Mouse (Mus musculus): ENCODE data around the gene Ppp1r27. TPM values are rescaled to one million over a fixed set of nuclear protein-coding genes. Genes with fewer than 3 reads are reported as not detected.
A peak's percentile ranks its signal among the peaks of the same experiment; 100 is the strongest.
"Not testable (repeated sequence)": the region's sequence is repeated elsewhere in the genome, so short reads cannot be mapped to it uniquely, and the experiment has no call there.

The Ppp1r27 gene
- polyA plus RNA-seq (2012; rRNA removed), result not detected in 2 replicates

GRCm38 (mm10) chr11:120550810-120551440 lies at the start of gene Ppp1r27:
TSS of gene Ppp1r27 (minus strand) at chr11:120551132.
- no peak for DNase-seq (ENCODE audit: low read depth)

GRCm38 (mm10) chr11:120600716-120601115 lies 49.8 kb upstream of the Ppp1r27 start:
- TF ChIP-seq CTCF (IDR thresholded peaks at IDR 0.05; ENCODE audit: borderline replicate concordance, extremely low read depth, insufficient read depth, insufficient read length), result no peak
- TF ChIP-seq POLR2A (IDR thresholded peaks at IDR 0.05; ENCODE audit: borderline replicate concordance, extremely low read depth, insufficient read depth, insufficient read length, poor library complexity, severe bottlenecking), result no peak

More at GRCm38 (mm10) chr11:120550810-120551440, at the start of gene Ppp1r27:
- TF ChIP-seq POLR2A (IDR thresholded peaks at IDR 0.05; ENCODE audit: borderline replicate concordance, extremely low read depth, insufficient read depth, insufficient read length, poor library complexity, severe bottlenecking) (no peak), CTCF (IDR thresholded peaks at IDR 0.05; ENCODE audit: borderline replicate concordance, extremely low read depth, insufficient read depth, insufficient read length) (no peak)

GRCm38 (mm10) chr11:120598990-120599549 lies 48.1 kb upstream of the Ppp1r27 start:
- TF ChIP-seq POLR2A (IDR thresholded peaks at IDR 0.05; ENCODE audit: borderline replicate concordance, extremely low read depth, insufficient read depth, insufficient read length, poor library complexity, severe bottlenecking) (no peak), CTCF (IDR thresholded peaks at IDR 0.05; ENCODE audit: borderline replicate concordance, extremely low read depth, insufficient read depth, insufficient read length) (no peak)
- DNase-seq (ENCODE audit: low read depth), result no peak

More at GRCm38 (mm10) chr11:120600716-120601115, 49.8 kb upstream of the Ppp1r27 start:
- DNase-seq (ENCODE audit: low read depth), result no peak

- TF ChIP-seq CTCF (IDR thresholded peaks at IDR 0.05; ENCODE audit: borderline replicate concordance, extremely low read depth, insufficient read depth, insufficient read length), result no peak
- no peak; the same call in none of the 2 replicates for TF ChIP-seq POLR2A (IDR thresholded peaks at IDR 0.05; ENCODE audit: borderline replicate concordance, extremely low read depth, insufficient read depth, insufficient read length, poor library complexity, severe bottlenecking)
- DNase-seq (ENCODE audit: low read depth), result peak; percentile 99
Measured at GRCm38 (mm10) chr11:120598283-120598989, 47.5 kb upstream of the Ppp1r27 start, which contains the start of the genes Alyref and Anapc11. TSS of gene Alyref (minus strand) at chr11:120598365. TSS of gene Anapc11 (plus strand) at chr11:120598421.

GRCm38 (mm10) chr11:120597240-120598235 lies 46.6 kb upstream of the Ppp1r27 start:
- TF ChIP-seq POLR2A (IDR thresholded peaks at IDR 0.05; ENCODE audit: borderline replicate concordance, extremely low read depth, insufficient read depth, insufficient read length, poor library complexity, severe bottlenecking) (no peak), CTCF (IDR thresholded peaks at IDR 0.05; ENCODE audit: borderline replicate concordance, extremely low read depth, insufficient read depth, insufficient read length) (no peak)
- DNase-seq (ENCODE audit: low read depth), result no peak

- no peak for DNase-seq (ENCODE audit: low read depth)
- TF ChIP-seq POLR2A (IDR thresholded peaks at IDR 0.05; ENCODE audit: borderline replicate concordance, extremely low read depth, insufficient read depth, insufficient read length, poor library complexity, severe bottlenecking) (no peak), CTCF (IDR thresholded peaks at IDR 0.05; ENCODE audit: borderline replicate concordance, extremely low read depth, insufficient read depth, insufficient read length) (no peak)
Measured at GRCm38 (mm10) chr11:120588531-120588930, 37.6 kb upstream of the Ppp1r27 start.

- TF ChIP-seq CTCF (IDR thresholded peaks at IDR 0.05; ENCODE audit: borderline replicate concordance, extremely low read depth, insufficient read depth, insufficient read length) (no peak), POLR2A (IDR thresholded peaks at IDR 0.05; ENCODE audit: borderline replicate concordance, extremely low read depth, insufficient read depth, insufficient read length, poor library complexity, severe bottlenecking) (no peak)
- no peak for DNase-seq (ENCODE audit: low read depth)
Measured at GRCm38 (mm10) chr11:120583937-120584336, 33.0 kb upstream of the Ppp1r27 start.

GRCm38 (mm10) chr11:120582982-120583293 lies 32.0 kb upstream of the Ppp1r27 start:
- not testable (repeated sequence) for DNase-seq (ENCODE audit: low read depth)

- DNase-seq (ENCODE audit: low read depth), result peak; percentile 18
- no peak for TF ChIP-seq POLR2A (IDR thresholded peaks at IDR 0.05; ENCODE audit: borderline replicate concordance, extremely low read depth, insufficient read depth, insufficient read length, poor library complexity, severe bottlenecking)
- peak; percentile 20; the same call in 1 of the 2 replicates for TF ChIP-seq CTCF (IDR thresholded peaks at IDR 0.05; ENCODE audit: borderline replicate concordance, extremely low read depth, insufficient read depth, insufficient read length)
Measured at GRCm38 (mm10) chr11:120582268-120582981, 31.5 kb upstream of the Ppp1r27 start.

- TF ChIP-seq POLR2A (IDR thresholded peaks at IDR 0.05; ENCODE audit: borderline replicate concordance, extremely low read depth, insufficient read depth, insufficient read length, poor library complexity, severe bottlenecking) (peak; percentile 98), CTCF (IDR thresholded peaks at IDR 0.05; ENCODE audit: borderline replicate concordance, extremely low read depth, insufficient read depth, insufficient read length) (peak; percentile 45; the same call in 1 of the 2 replicates)
- DNase-seq (ENCODE audit: low read depth), result peak; percentile 94
Measured at GRCm38 (mm10) chr11:120581490-120582267, 30.7 kb upstream of the Ppp1r27 start, which contains the start of gene Arhgdia. TSS of gene Arhgdia (minus strand) at chr11:120581624.

All from brain, embryonic 14.5 days (tissue).